Mouse (Mus musculus): ENCODE measurements around the gene Pmch.

DNA sequence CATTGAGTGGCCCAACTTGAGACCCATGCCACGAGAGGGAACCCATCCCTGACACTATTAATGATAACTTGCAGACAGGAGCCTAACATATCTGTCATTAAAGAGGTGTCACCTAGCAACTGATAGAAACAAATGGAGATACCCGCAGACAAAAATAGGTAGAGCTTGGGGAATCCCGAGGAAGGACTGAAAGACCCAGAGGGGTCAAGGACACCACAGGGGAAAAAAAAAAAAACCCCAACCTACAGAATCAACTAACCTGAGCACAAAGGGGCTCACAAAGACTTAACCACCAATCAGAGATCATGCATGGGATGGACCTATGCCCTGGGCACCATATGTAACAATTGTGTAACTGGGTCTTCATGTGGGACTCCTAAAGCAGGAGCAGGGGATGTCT lies 23.5 kb upstream of the Pmch start:
- TF ChIP-seq CTCF (IDR thresholded peaks at IDR 0.05; ENCODE audit: control insufficient read depth, insufficient read depth, insufficient replicate concordance, low read depth, low read length) (no peak), POLR2A (IDR thresholded peaks at IDR 0.05; ENCODE audit: control insufficient read depth, low read depth, low read length) (no peak)

Measured in testis, adult 2 months (tissue).